Mouse (Mus musculus) liver, adult 2 months (tissue): ENCODE measurements around the gene Nfkbia. TPM values are rescaled to one million over a fixed set of nuclear protein-coding genes. Genes with fewer than 3 reads are reported as not detected.
A peak's percentile ranks its signal among the peaks of the same experiment; 100 is the strongest.

ENCODE experiments used
- DNase-seq: peaks from one replicate; pipeline ENCODE4 v3.0.0-alpha.2; 2011; ENCODE audit warnings: low read depth, low spot score; ENCODE audit errors: extremely low read depth
- H3K27ac ChIP-seq: fragments of 200-500 bp; replicated peaks from 2 replicates; pipeline ENCODE4 v1.5.1; 2012; ENCODE audit warnings: low read depth, mild to moderate bottlenecking, control low read depth, inconsistent platforms, low read length; ENCODE audit not compliant: insufficient read depth
- H3K27me3 ChIP-seq: fragments of 200-500 bp; 2 replicates; pipeline ENCODE4 v1.6.1; 2012; ENCODE audit warnings: mild to moderate bottlenecking, moderate library complexity, low read length, inconsistent platforms; ENCODE audit not compliant: control insufficient read depth, insufficient read depth
- H3K36me3 ChIP-seq: fragments of 200-500 bp; 2 replicates; pipeline ENCODE4 v1.6.1; 2012; ENCODE audit warnings: low read length, inconsistent platforms; ENCODE audit not compliant: control insufficient read depth, insufficient read depth
- H3K4me1 ChIP-seq: fragments of 200-500 bp; 2 replicates; pipeline ENCODE4 v1.6.1; 2011; ENCODE audit warnings: low read length; ENCODE audit not compliant: control insufficient read depth, insufficient read depth
- H3K4me3 ChIP-seq: fragments of 200-500 bp; 2 replicates; pipeline ENCODE4 v1.5.1; 2011; ENCODE audit warnings: low read depth, mild to moderate bottlenecking, control low read depth, low read length, moderate library complexity; ENCODE audit not compliant: insufficient read depth
- H3K79me2 ChIP-seq: fragments of 200-500 bp; 2 replicates; pipeline ENCODE4 v1.6.1; 2012; ENCODE audit warnings: inconsistent platforms, mild to moderate bottlenecking, low read length, moderate library complexity; ENCODE audit not compliant: control insufficient read depth, insufficient read depth
- H3K9ac ChIP-seq: fragments of 200-500 bp; 2 replicates; pipeline ENCODE4 v1.6.1; 2012; ENCODE audit warnings: low read depth, mild to moderate bottlenecking, control low read depth, inconsistent platforms, low read length
- CTCF ChIP-seq: fragments of 200-500 bp; IDR thresholded peaks from 2 replicates; pipeline ENCODE4 v1.5.1; 2011; ENCODE audit warnings: low read depth, low read length, control low read depth
- POLR2A ChIP-seq: fragments of 200-500 bp; IDR thresholded peaks from 2 replicates; pipeline ENCODE4 v1.6.1; 2011; ENCODE audit warnings: low read length, control low read depth; ENCODE audit not compliant: insufficient read depth; ENCODE audit errors: extremely low read depth
- WGBS: fragments of 180-500 bp; shearing (Covaris S2); methylation state at CpG from one replicate; pipeline ENCODE4 v1.1.7; 2018; 5-methylcytosine and 5-hydroxymethylcytosine counted together
- polyA plus RNA-seq: library from polyadenylated mRNA; depleted of rRNA; stranded (reverse); fragments of >200 nt; gene quantifications from 2 replicates; pipeline ENCODE4 v1.2.3, GENCODE M21; 2012
- total RNA-seq: library from RNA; depleted of rRNA; stranded (reverse); fragments of >200 nt; gene quantifications from 2 replicates; pipeline ENCODE4 v1.2.3, GENCODE M21; 2014

Gene Nfkbia
- total and polyA plus RNA-seq, 2 experiments, result 76.4 to 85.6 TPM

- no peak overlapping the region for H3K9ac ChIP-seq
- no peak for TF ChIP-seq CTCF
- no peak for TF ChIP-seq POLR2A
- DNase-seq, result no peak
- 68% methylated on average over 7 of the region's 7 CpGs for WGBS
- H3K36me3 ChIP-seq, result no peaks in the 10 kb centered on the region
- H3K27ac ChIP-seq, result no peak overlapping the region; the same call in 1 of the 2 replicates
- no peak overlapping the region for H3K4me3 ChIP-seq
- H3K27me3 ChIP-seq, result no peaks in the 10 kb centered on the region
- H3K79me2 ChIP-seq, result no peaks in the 10 kb centered on the region
- peaks cover 29% of the 10 kb centered on the region for H3K4me1 ChIP-seq
Measured at GRCm38 (mm10) chr12:55466088-55466701, 26.3 kb downstream of the Nfkbia start.

DNA sequence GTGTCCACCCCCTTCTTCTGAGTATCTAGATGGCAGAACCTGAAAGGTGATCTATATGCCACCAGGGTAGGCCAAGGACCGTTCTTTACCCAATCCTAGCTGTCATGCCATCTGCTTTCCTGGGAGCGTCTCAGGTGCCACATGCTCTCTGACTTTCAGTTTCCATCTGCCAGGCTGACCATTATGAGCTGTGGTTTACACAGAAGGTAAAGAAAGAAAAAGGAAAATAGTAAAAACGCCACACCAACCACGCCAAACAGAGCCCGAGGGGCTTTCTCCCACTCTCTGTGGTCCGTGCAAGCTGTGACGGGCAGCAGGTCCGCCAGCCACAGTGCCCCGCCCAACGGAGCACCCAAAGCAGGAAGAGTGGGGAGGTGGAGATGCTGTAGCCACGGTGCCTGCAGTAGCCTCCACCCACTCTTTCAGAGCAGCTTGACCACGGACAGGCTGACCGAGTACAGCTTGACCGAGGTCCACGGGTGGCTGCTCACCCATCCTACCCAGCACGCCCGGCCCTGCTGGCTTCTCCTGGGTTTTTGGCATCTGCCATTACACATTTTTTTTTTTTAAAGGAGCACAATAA, 27.0 kb downstream of the Nfkbia start:
- 0 out of 2 replicates have a peak overlapping the region, but pooled peaks have one; percentile 67 for H3K27ac ChIP-seq
- peaks cover 29% of the 10 kb centered on the region for H3K4me1 ChIP-seq
- 0 out of 2 replicates have a peak overlapping the region, but pooled peaks have one; percentile 4 for H3K4me3 ChIP-seq
- H3K36me3 ChIP-seq, result no peaks in the 10 kb centered on the region
- 79% methylated on average over 17 of the region's 17 CpGs for WGBS
- H3K79me2 ChIP-seq, result no peaks in the 10 kb centered on the region
- no peak overlapping the region for H3K9ac ChIP-seq
- no peaks in the 10 kb centered on the region for H3K27me3 ChIP-seq
- TF ChIP-seq POLR2A, result no peak
- no peak for TF ChIP-seq CTCF
- DNase-seq, result no peak

DNA sequence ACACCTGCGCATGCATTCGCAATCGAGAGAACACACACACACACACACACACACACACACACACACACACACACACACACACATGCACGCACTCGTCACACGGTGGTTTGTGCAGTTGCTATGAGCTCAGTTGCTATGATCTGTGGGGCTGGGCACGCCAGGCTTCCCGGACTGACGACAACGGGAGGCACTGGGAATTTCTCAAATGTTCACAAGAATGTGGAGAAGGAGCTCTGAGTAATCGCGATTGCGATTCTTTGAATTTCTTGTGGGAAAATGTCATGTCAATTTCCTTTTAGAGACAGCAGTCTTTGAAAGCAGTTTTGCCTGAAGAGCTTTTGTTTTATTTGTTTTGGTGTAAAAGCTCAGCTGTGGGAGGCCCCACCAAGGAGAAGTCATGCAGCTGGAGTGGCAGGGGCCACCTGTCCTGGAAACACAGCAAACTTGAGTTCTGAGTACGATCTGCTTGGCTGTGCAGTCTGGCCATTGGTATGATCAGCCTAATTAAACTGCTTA, 27.5 kb downstream of the Nfkbia start:
- TF ChIP-seq CTCF (no peak), POLR2A (no peak)
- H3K36me3 ChIP-seq, result no peaks in the 10 kb centered on the region
- H3K9ac ChIP-seq, result 0 out of 2 replicates have a peak overlapping the region, but pooled peaks have one; percentile 5
- WGBS, result 47% methylated on average over 14 of the region's 14 CpGs
- no peaks in the 10 kb centered on the region for H3K79me2 ChIP-seq
- no peak overlapping the region for H3K4me3 ChIP-seq
- peaks cover 30% of the 10 kb centered on the region for H3K4me1 ChIP-seq
- no peaks in the 10 kb centered on the region for H3K27me3 ChIP-seq
- H3K27ac ChIP-seq, result peak overlapping the region; percentile 67
- no peak for DNase-seq

- no peaks in the 10 kb centered on the region for H3K27me3 ChIP-seq
- H3K79me2 ChIP-seq, result no peaks in the 10 kb centered on the region
- peaks cover 33% of the 10 kb centered on the region for H3K4me1 ChIP-seq
- H3K27ac ChIP-seq, result peak overlapping the region; percentile 67
- H3K36me3 ChIP-seq, result no peaks in the 10 kb centered on the region
- peak overlapping the region; percentile 20 for H3K9ac ChIP-seq
- TF ChIP-seq POLR2A (no peak), CTCF (no peak)
- WGBS, result 18% methylated on average over 16 of the region's 16 CpGs
- peak; percentile 88 for DNase-seq
- no peak overlapping the region for H3K4me3 ChIP-seq
Measured at GRCm38 (mm10) chr12:55463992-55464845, 28.2 kb downstream of the Nfkbia start.

DNA sequence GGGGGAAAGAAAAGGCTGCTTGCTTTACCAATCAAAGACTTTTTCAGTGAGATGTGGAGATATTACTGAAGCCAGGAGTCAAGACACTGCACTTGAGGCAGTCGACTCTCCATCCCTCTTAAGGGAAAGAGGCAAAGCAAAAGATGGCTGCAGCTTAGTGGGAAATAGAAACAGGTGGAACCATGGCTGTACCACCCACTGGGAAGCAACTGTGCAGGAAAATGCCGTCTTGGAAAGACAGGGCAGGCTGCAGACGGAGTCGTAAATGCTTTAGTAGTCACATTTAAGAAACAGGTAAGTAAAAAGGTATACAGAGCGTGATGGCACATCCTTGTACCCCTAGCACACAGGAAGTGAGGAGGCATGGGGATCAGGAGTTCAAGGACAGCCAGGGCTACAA, 29.4 kb downstream of the Nfkbia start:
- no peaks in the 10 kb centered on the region for H3K79me2 ChIP-seq
- TF ChIP-seq POLR2A, result no peak
- TF ChIP-seq CTCF, result no peak
- peaks cover 34% of the 10 kb centered on the region for H3K4me1 ChIP-seq
- H3K4me3 ChIP-seq, result no peak overlapping the region
- no peaks in the 10 kb centered on the region for H3K27me3 ChIP-seq
- H3K36me3 ChIP-seq, result no peaks in the 10 kb centered on the region
- no peak overlapping the region for H3K27ac ChIP-seq
- no peak for DNase-seq
- H3K9ac ChIP-seq, result no peak overlapping the region
- 91% methylated on average over 5 of the region's 5 CpGs for WGBS
